Mouse (Mus musculus): ENCODE data around the gene Zfp568. TPM values are rescaled to one million over a fixed set of nuclear protein-coding genes. Genes with fewer than 3 reads are reported as not detected.
A peak's percentile ranks its signal among the peaks of the same experiment; 100 is the strongest.

Zfp568 gene
- polyA plus RNA-seq, 1 experiment from 2014 or later, result 14.9 TPM

- no peak for ATAC-seq (ENCODE audit: insufficient read depth, low FRiP score)
- no peak overlapping the region for H3K27ac ChIP-seq (ENCODE audit: low read length)
- 56% methylated on average over 5 of the region's 5 CpGs for WGBS
- no peak overlapping the region for H3K4me3 ChIP-seq (replicated peaks; ENCODE audit: low read length)
- H3K4me2 ChIP-seq (ENCODE audit: low read depth, low read length), result no peak overlapping the region
- H3K9ac ChIP-seq (ENCODE audit: low read length), result no peak overlapping the region
- no peaks in the 10 kb centered on the region for H3K4me1 ChIP-seq (ENCODE audit: control insufficient read depth, insufficient read depth, low read length)
- no peaks in the 10 kb centered on the region for H3K27me3 ChIP-seq (ENCODE audit: control insufficient read depth, insufficient read depth, low read length)
- no peaks in the 10 kb centered on the region for H3K9me3 ChIP-seq (replicated peaks; ENCODE audit: control insufficient read depth, low read length)
- H3K36me3 ChIP-seq (ENCODE audit: control insufficient read depth, insufficient read depth, low read length), result peaks cover 23% of the 10 kb centered on the region
These were observed 16.8 kb downstream of the Zfp568 start for GRCm38 (mm10) chr7:30000601-30001000.

- no peak overlapping the region for H3K27ac ChIP-seq (ENCODE audit: low read length)
- ATAC-seq (ENCODE audit: insufficient read depth, low FRiP score), result no peak
- no peaks in the 10 kb centered on the region for H3K27me3 ChIP-seq (ENCODE audit: control insufficient read depth, insufficient read depth, low read length)
- 94% methylated on average over 1 of the region's 1 CpGs for WGBS
- no peaks in the 10 kb centered on the region; the same call in 1 of the 2 replicates for H3K4me1 ChIP-seq (ENCODE audit: control insufficient read depth, insufficient read depth, low read length)
- H3K9ac ChIP-seq (ENCODE audit: low read length), result no peak overlapping the region
- H3K4me2 ChIP-seq (ENCODE audit: low read depth, low read length), result no peak overlapping the region
- H3K4me3 ChIP-seq (replicated peaks; ENCODE audit: low read length), result no peak overlapping the region
- H3K36me3 ChIP-seq (ENCODE audit: control insufficient read depth, insufficient read depth, low read length), result no peaks in the 10 kb centered on the region
- H3K9me3 ChIP-seq (replicated peaks; ENCODE audit: control insufficient read depth, low read length), result no peaks in the 10 kb centered on the region
These were observed 23.8 kb downstream of the Zfp568 start for GRCm38 (mm10) chr7:30007601-30008000.

- Histone ChIP-seq H3K9me3 (replicated peaks; ENCODE audit: control insufficient read depth, low read length) (no peaks in the 10 kb centered on the region), H3K36me3 (ENCODE audit: control insufficient read depth, insufficient read depth, low read length) (no peaks in the 10 kb centered on the region), H3K4me1 (ENCODE audit: control insufficient read depth, insufficient read depth, low read length) (no peaks in the 10 kb centered on the region; the same call in 1 of the 2 replicates), H3K27me3 (ENCODE audit: control insufficient read depth, insufficient read depth, low read length) (no peaks in the 10 kb centered on the region), H3K9ac (ENCODE audit: low read length) (no peak overlapping the region), H3K4me3 (replicated peaks; ENCODE audit: low read length) (no peak overlapping the region), H3K27ac (ENCODE audit: low read length) (no peak overlapping the region), H3K4me2 (ENCODE audit: low read depth, low read length) (no peak overlapping the region)
- WGBS, result 70% methylated on average over 6 of the region's 6 CpGs
- ATAC-seq (ENCODE audit: insufficient read depth, low FRiP score), result no peak
These were observed 24.4 kb downstream of the Zfp568 start for GRCm38 (mm10) chr7:30008020-30008690.

- H3K9me3 ChIP-seq (replicated peaks; ENCODE audit: control insufficient read depth, low read length), result no peaks in the 10 kb centered on the region
- H3K4me3 ChIP-seq (replicated peaks; ENCODE audit: low read length), result no peak overlapping the region
- H3K36me3 ChIP-seq (ENCODE audit: control insufficient read depth, insufficient read depth, low read length), result 0 out of 2 replicates have a peak, but pooled peaks cover 1% of the 10 kb centered on the region
- no peak overlapping the region for H3K4me2 ChIP-seq (ENCODE audit: low read depth, low read length)
- peak overlapping the region; percentile 51; the same call in 1 of the 2 replicates for H3K9ac ChIP-seq (ENCODE audit: low read length)
- H3K27ac ChIP-seq (ENCODE audit: low read length), result no peak overlapping the region
- ATAC-seq (ENCODE audit: insufficient read depth, low FRiP score), result no peak
- WGBS, result 55% methylated on average over 21 of the region's 21 CpGs
- no peaks in the 10 kb centered on the region; the same call in 1 of the 2 replicates for H3K4me1 ChIP-seq (ENCODE audit: control insufficient read depth, insufficient read depth, low read length)
- H3K27me3 ChIP-seq (ENCODE audit: control insufficient read depth, insufficient read depth, low read length), result no peaks in the 10 kb centered on the region
These were observed 25.7 kb downstream of the Zfp568 start for GRCm38 (mm10) chr7:30009321-30010085.

GRCm38 (mm10) chr7:30010551-30011195, 26.9 kb downstream of the Zfp568 start:
- Histone ChIP-seq H3K27me3 (ENCODE audit: control insufficient read depth, insufficient read depth, low read length) (no peaks in the 10 kb centered on the region), H3K27ac (ENCODE audit: low read length) (no peak overlapping the region), H3K9ac (ENCODE audit: low read length) (no peak overlapping the region), H3K36me3 (ENCODE audit: control insufficient read depth, insufficient read depth, low read length) (peaks cover 9% of the 10 kb centered on the region; the same call in 1 of the 2 replicates), H3K9me3 (replicated peaks; ENCODE audit: control insufficient read depth, low read length) (no peaks in the 10 kb centered on the region), H3K4me2 (ENCODE audit: low read depth, low read length) (no peak overlapping the region), H3K4me1 (ENCODE audit: control insufficient read depth, insufficient read depth, low read length) (no peaks in the 10 kb centered on the region; the same call in 1 of the 2 replicates), H3K4me3 (replicated peaks; ENCODE audit: low read length) (no peak overlapping the region)
- no peak for ATAC-seq (ENCODE audit: insufficient read depth, low FRiP score)
- WGBS, result 78% methylated on average over 10 of the region's 10 CpGs

- 78% methylated on average over 4 of the region's 4 CpGs for WGBS
- no peaks in the 10 kb centered on the region; the same call in 1 of the 2 replicates for H3K4me1 ChIP-seq (ENCODE audit: control insufficient read depth, insufficient read depth, low read length)
- H3K9ac ChIP-seq (ENCODE audit: low read length), result no peak overlapping the region
- ATAC-seq (ENCODE audit: insufficient read depth, low FRiP score), result no peak
- H3K4me3 ChIP-seq (replicated peaks; ENCODE audit: low read length), result no peak overlapping the region
- peaks cover 22% of the 10 kb centered on the region for H3K36me3 ChIP-seq (ENCODE audit: control insufficient read depth, insufficient read depth, low read length)
- no peaks in the 10 kb centered on the region for H3K9me3 ChIP-seq (replicated peaks; ENCODE audit: control insufficient read depth, low read length)
- H3K27ac ChIP-seq (ENCODE audit: low read length), result no peak overlapping the region
- no peak overlapping the region for H3K4me2 ChIP-seq (ENCODE audit: low read depth, low read length)
- H3K27me3 ChIP-seq (ENCODE audit: control insufficient read depth, insufficient read depth, low read length), result no peaks in the 10 kb centered on the region
These were observed 29.2 kb downstream of the Zfp568 start for GRCm38 (mm10) chr7:30012956-30013363.

GRCm38 (mm10) chr7:30017226-30017625, 33.5 kb downstream of the Zfp568 start:
- ATAC-seq (ENCODE audit: insufficient read depth, low FRiP score), result no peak
- WGBS, result 94% methylated on average over 6 of the region's 6 CpGs
- H3K27ac ChIP-seq (ENCODE audit: low read length), result no peak overlapping the region
- H3K4me3 ChIP-seq (replicated peaks; ENCODE audit: low read length), result no peak overlapping the region
- no peak overlapping the region for H3K4me2 ChIP-seq (ENCODE audit: low read depth, low read length)
- H3K9ac ChIP-seq (ENCODE audit: low read length), result no peak overlapping the region
- H3K4me1 ChIP-seq (ENCODE audit: control insufficient read depth, insufficient read depth, low read length), result no peaks in the 10 kb centered on the region
- no peaks in the 10 kb centered on the region for H3K27me3 ChIP-seq (ENCODE audit: control insufficient read depth, insufficient read depth, low read length)
- peaks cover 32% of the 10 kb centered on the region for H3K36me3 ChIP-seq (ENCODE audit: control insufficient read depth, insufficient read depth, low read length)
- H3K9me3 ChIP-seq (replicated peaks; ENCODE audit: control insufficient read depth, low read length), result no peaks in the 10 kb centered on the region

GRCm38 (mm10) chr7:30019543-30019942, 35.8 kb downstream of the Zfp568 start:
- Histone ChIP-seq H3K4me1 (ENCODE audit: control insufficient read depth, insufficient read depth, low read length) (no peaks in the 10 kb centered on the region), H3K4me3 (replicated peaks; ENCODE audit: low read length) (no peak overlapping the region), H3K9ac (ENCODE audit: low read length) (no peak overlapping the region), H3K4me2 (ENCODE audit: low read depth, low read length) (no peak overlapping the region), H3K27me3 (ENCODE audit: control insufficient read depth, insufficient read depth, low read length) (no peaks in the 10 kb centered on the region), H3K9me3 (replicated peaks; ENCODE audit: control insufficient read depth, low read length) (no peaks in the 10 kb centered on the region), H3K27ac (ENCODE audit: low read length) (no peak overlapping the region), H3K36me3 (ENCODE audit: control insufficient read depth, insufficient read depth, low read length) (peaks cover 46% of the 10 kb centered on the region)
- WGBS, result 92% methylated on average over 2 of the region's 2 CpGs
- no peak for ATAC-seq (ENCODE audit: insufficient read depth, low FRiP score)

GRCm38 (mm10) chr7:30023324-30023723, 39.6 kb downstream of the Zfp568 start:
- H3K9ac ChIP-seq (ENCODE audit: low read length), result no peak overlapping the region
- H3K4me3 ChIP-seq (replicated peaks; ENCODE audit: low read length), result no peak overlapping the region
- no peak overlapping the region for H3K27ac ChIP-seq (ENCODE audit: low read length)
- no peaks in the 10 kb centered on the region for H3K27me3 ChIP-seq (ENCODE audit: control insufficient read depth, insufficient read depth, low read length)
- ATAC-seq (ENCODE audit: insufficient read depth, low FRiP score), result no peak
- 95% methylated on average over 9 of the region's 9 CpGs for WGBS
- peaks cover 27% of the 10 kb centered on the region for H3K36me3 ChIP-seq (ENCODE audit: control insufficient read depth, insufficient read depth, low read length)
- H3K4me2 ChIP-seq (ENCODE audit: low read depth, low read length), result no peak overlapping the region
- H3K4me1 ChIP-seq (ENCODE audit: control insufficient read depth, insufficient read depth, low read length), result no peaks in the 10 kb centered on the region
- H3K9me3 ChIP-seq (replicated peaks; ENCODE audit: control insufficient read depth, low read length), result no peaks in the 10 kb centered on the region
